Mouse (Mus musculus): ENCODE measurements around the gene Pde7b. TPM values are rescaled to one million over a fixed set of nuclear protein-coding genes. Genes with fewer than 3 reads are reported as not detected.
A peak's percentile ranks its signal among the peaks of the same experiment; 100 is the strongest.
"Not testable (repeated sequence)": the region's sequence is repeated elsewhere in the genome, so short reads cannot be mapped to it uniquely, and the experiment has no call there.

Gene Pde7b
- total RNA-seq, 1 experiment from 2014 or later: 19.0 TPM

DNA sequence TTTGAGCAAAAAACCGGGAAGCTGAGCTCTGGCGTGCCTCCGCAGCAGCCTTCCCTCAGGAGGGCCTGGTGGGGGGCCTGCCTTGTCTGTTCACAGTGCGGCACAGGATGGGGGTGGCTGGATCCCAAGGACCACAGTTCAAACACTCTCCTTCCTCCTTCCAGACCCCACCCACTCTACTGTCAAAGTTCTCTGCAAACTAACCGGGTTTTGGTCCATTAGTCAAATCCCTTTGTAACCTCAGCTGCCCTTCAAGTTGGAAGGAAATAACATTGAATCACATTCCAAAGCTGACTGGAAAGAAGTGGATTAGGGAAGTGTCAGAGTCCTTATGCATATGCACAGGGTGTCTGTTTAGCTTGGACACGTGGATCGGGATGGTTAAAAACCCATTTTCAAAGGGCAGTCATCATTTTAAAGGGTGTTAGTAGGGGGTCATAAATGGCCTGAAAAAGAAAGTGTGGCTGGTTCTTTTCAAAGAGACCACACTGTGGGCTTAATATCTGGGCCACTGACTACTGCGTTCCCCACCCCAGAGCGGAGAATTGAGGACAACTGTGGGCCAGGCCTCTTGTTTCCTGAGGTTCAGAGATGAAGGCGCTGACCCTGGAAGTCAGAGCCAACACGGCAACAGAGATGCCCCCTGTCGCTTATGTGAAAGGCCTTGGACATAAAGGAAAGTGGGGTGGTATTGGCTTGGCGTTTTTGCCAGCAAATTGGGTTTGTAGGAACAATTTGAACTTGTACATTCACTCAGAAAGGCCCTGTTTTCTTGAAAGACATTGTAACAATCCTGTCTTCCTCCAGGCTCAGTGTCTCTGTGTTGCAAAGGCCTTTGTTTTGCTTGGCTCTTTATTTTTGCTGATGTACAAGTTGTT, 175.8 kb downstream of the Pde7b start:
- peak; percentile 27 for DNase-seq

DNA sequence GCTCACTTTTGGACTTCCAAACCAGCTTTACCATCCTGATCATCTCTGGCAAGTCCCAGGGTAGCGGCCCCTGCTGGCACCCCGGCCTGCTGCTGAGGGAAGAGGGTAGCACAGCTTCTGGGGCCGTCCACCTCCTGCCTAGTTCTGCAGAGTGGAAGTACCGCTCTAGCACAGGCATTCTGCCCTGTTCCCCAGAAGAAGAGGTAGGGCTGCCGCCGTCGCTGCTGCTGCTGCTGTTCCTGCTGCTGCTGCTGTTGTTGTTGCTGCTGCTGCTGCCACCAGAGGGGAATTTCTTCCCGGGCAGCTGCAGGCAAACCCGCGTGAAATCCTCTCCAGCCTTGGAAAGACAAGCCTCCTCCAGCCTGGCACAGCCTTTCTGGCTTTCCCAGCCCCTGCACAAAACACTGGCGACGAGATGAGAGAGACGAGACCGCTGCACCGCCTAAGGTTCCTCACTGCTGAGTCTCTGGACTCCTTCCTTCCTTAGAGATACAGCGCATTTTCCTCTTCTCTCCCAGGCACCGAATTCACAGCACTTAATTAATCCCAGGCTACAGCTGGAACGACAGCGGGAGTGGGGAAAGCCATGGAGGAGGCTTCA, 176.8 kb downstream of the Pde7b start:
- peak; percentile 67 for DNase-seq

DNA sequence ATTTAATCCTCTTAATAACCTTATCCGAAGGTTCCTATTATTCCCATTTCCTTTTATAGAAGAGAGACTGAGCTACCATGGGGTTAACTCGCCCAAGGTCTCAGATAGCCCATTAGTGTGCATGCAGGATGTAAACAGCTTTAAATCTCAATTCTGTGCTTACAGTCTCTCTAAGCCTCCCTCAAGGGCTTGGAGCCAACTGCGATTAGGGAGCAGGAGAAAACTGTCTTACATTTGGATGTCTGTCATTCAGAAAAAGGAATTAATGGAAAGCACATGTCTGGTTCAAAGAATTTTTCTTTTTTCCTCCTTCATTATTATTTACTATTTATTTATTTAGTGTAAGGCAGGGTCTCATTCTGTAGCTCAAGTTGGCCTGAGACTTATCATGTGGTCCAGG, 181.8 kb downstream of the Pde7b start:
- no peak for DNase-seq

DNA sequence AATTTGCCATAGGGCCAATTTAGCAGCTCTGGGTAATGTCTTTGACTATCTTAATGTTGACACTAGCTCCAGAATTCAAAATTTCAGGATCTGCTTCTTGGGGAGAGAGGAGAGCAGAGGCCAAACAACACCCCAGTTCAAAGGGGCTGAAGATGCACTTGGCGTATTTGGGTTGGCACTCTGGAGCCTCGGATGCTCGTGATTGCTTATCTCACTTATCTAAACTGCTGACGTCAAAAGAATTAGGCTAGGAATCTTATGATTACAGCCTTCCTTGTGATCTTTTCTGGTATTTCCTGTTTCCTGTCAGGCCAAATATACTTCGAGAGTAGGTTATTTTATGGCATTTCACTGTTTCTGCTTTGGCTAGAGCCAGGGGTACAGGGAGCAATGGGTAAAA, 191.1 kb downstream of the Pde7b start:
- DNase-seq: no peak

DNA sequence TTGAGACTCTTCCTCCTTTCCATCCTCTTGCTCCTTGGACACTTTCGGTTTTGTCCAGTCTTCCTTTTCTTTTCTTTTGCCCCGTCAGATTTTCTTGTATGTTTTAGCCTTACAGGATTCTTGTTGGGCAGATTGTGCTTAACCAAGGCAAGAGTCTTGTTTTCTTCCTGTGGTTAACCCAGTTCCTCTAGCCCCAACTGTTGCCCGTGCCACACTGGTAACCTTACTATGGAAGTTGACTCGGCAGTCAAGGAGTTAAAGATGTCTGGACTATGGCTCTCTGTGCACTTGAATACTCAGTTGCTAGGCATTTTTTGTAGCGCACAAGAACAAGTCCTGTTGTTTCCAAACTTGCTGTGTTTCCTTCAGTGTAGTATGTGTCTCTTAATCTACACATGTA, 193.0 kb downstream of the Pde7b start:
- DNase-seq: no peak

DNA sequence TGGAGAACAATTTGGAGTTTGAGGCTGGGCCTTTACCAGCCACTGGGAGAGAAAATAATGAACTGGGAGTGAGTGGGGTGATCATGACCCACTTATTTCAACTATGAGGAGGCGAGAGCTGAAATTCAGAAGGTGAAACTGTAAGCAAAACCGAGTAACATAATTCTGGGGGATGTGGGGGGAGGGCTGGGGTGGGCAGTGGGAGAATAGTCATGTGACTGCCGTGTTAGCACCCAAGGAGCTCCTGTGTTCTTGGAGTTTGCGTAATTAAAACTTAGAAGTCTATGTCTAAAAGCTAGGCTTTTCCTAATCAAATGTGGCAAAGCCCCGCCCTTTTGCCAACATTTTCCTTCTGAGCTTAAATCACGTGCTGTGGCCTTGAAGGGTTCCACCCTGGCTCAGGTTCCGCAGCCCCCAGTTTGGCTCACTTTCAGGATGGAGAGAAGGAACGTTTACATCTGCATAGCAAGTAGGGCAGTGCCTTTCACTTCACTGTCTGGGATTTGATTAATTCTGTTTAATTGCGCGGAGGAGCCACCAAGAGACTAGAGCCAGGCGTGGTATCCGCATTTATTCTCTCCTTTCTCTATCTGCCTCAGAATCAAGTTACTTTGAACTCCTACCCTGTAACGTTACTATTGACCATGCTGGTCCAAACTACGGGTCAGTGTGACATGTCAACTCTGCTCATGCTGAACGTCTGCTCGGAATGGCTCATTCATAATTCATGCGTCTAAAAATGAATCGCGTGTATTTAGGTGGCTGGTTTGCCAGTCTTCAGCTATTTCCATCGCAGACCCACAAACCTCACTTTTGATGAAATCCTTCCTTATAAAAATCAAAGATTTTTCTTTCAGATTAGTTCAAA, 196.1 kb downstream of the Pde7b start:
- DNase-seq: no peak

DNA sequence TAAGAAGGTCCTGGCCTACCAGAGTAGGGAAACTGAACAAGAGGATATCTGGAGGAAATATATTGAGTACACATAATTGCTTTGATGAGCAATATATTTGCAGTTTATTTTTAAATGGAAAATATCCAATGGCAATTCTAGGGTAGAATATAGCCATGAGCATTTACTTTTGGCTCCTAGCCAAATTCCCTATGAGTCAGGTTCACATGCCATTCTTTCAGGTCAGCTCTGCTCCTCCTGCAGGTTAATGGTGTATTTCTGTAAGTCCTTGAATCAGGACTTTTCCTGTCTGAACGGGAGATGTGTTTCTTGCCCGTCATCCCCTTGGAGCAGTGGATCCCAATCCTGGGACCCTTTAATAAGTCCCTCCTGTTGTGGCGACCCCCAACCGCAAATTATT, 197.1 kb downstream of the Pde7b start:
- no peak for DNase-seq

DNA sequence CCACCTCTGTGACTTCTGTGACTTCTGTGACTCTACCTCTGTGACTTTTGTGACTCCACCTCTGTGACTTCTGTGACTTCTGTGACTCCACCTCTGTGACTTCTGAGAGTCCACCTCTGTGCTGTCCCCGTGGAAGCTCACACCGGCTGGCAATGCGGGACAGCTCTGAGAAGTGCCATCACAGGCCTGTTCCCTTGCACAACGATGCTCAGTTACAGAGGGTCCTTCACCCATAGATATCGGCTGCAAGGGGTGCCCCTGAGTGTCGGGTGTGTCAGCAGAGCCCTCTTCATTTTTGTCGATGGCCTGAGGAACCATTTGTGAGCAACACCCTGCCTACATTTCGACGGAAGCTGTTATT, 206.4 kb downstream of the Pde7b start:
- DNase-seq: no peak

DNA sequence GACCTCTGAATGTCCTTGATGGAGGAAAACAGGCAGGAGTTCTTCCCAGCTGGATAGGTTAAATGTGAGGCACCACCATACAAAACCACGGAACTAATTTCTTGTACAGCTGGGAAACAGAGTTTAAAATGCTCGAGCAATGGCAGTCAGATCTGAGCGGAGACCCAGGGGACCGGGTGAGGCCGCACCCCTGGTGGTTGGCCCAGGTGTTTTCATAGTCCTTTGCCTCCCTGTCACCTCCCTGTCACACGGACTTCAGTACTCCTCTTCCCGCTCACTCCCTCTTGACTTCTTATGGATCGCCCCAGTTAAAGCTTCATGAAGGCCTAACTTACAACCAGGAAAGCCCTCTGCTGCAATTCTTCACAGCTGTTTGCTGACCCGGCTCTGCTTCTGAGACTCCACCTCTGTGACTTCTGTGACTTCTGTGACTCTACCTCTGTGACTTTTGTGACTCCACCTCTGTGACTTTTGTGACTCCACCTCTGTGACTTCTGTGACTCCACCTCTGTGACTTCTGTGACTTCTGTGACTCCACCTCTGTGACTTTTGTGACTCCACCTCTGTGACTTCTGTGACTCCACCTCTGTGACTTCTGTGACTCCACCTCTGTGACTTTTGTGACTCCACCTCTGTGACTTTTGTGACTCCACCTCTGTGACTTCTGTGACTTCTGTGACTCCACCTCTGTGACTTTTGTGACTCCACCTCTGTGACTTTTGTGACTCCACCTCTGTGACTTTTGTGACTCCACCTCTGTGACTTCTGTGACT, 206.9 kb downstream of the Pde7b start:
- not testable (repeated sequence) for DNase-seq

DNA sequence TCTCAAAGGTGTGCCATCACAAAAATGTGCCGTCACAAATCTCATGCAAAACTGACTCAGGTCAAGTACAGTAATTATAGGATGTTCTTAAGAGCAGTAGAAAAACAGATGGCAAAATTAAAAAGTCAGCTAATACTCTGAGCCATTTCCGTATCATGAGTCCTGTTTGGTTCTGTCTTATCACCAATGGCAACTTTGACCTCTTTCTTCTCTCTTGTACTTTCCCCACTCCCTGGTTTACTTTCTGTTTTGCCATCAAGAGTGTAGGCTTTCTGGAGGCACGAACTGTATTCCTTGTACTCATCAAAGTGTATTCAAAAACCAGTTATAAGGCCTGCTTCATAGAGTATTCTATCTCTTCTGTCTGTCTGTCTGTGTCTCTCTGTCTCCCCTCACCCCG, 211.0 kb downstream of the Pde7b start:
- DNase-seq: no peak

DNA sequence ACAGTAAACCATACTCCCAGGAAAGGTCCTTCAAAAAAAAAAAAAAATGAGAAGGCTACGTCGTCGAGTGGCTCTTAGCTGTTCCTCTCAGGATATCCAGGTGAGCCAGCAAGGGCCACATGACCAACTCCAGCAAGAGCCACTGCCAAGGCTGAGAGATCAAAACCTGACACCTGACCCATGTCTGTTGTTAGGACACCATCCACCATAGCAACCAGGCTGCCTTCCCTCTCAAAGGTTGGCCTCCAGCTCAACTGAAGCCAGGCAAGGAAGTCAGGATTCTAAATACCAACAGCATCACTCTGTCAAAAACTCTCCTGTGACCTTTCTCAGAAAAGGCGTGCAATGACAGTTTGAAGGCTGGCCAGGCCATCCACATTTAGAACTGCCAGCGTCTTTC, 211.4 kb downstream of the Pde7b start:
- DNase-seq: no peak

DNA sequence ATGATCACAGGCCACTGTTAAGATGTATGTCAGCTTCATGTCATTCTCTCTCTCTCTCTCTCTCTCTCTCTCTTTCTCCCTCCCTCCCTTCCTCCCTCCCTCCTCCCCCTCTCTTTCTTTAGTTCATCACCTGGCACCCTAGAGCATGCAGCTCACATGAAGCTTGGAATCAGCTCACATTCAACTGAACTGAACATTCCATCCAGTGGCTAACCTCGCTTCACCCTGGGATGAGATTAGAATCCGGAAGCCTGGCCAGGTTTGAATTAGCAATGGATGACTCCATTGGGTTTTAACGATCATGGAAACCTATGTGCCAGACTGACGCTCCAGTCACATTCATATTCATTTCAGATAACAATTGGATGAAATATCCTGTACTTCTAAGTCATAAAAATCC, 215.1 kb downstream of the Pde7b start:
- no peak for DNase-seq

DNA sequence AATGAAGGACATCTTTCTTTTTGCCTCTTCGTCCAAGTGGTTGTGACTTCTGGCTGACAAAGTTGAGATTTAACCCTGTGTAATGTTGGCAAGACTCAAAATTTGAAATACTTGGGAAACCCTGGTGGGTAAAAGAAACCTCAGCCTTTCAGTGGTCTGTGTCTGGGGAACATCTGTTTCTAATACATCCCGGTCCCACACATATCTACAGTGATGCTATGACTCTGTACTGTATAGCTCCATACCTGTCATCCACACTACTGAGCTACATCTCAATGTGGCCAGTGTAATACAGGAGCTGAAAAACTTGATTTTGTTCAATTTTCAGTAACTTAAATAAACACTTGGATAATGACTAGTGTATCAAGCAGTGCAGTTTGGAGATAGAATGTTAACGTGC, 216.4 kb downstream of the Pde7b start:
- DNase-seq: no peak

DNA sequence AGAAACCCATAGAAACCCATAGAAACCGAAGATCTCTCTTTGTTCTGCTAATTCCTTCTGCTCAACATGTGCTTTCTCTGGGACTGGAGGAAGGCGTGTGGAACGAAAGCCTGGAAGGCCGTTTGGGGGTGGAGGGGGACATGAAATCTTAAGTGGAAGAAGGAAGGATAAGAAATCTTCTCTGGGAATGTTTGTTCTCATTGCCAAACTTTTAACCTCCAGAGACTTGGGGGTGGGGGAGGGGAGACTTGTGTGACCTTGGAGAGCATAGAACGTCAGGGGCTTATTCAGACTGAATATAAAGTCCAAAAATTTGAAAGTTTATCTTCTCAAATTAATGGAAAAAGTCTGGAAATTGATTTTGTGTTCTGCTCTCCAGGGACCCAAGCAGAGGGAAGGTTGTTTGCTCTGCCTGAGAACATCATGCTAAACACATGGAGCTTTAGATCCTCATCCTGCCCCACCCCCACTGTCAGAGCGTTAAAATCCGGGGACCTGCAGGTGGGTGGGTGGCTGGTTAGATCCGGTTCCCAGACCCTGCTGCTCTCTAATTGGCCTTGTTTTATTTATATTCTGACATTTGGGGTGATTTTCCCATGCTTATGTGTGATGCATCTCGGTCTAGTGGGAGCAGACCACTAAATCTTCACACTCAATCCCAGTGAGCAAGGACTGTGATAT, 217.0 kb downstream of the Pde7b start:
- peak; percentile 22 for DNase-seq

DNA sequence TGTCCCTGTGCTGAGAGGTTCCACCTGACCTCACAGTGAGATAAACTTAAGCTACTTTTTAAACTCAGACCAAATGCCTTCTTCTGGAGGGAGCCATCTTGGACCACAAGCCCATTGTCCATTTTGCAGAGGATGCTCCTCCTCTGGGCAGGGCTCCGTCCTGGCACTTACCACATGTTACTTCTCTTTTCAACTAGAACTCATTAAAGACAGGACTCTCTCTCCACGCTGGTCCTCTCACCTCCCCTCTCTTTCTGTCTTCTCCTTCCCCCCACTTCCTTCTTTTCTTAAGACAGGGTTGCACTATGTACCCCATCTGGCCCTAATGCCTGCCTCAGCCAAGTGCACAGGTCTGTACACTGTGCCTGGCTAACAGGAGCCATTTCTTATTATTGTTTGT, 217.8 kb downstream of the Pde7b start:
- DNase-seq: no peak

DNA sequence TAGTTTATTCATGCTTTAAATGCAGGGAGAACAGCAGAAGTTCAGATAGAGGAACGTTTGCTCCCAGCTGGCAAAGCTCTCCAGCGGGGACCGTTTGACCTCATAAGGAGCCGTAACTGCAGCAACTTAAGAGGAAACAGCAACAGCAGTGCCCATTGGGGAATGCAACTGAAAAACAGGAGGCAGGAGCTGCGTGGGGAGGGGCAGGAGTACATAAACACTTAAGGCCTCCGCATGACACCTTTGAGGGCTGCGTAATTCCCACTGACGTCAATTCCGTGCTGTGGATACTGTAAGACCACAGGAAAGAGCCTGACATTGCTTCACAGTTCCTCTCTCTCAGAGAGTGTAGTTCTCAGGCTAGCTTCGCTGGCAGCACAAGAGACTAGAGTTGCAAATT, 219.4 kb downstream of the Pde7b start:
- DNase-seq: peak; percentile 37

DNA sequence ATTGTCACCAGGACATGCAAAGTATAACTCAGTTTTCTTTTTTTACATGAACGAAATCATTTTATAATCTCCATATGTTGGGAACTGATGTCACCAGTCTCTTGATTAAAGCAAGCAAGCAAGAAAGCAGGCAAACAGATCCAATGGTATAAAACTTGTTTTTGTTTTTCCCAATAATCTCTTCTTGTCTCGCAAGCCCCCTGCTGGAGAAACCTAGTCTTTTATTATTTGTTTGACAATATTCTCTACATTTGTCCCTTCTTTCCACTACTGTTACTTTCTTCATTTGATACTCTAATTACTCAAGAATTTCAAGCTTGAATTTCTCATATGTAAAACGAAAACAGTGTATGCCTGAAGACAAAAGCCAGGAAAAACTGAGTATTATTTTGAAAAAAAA, 220.1 kb downstream of the Pde7b start:
- DNase-seq: no peak

DNA sequence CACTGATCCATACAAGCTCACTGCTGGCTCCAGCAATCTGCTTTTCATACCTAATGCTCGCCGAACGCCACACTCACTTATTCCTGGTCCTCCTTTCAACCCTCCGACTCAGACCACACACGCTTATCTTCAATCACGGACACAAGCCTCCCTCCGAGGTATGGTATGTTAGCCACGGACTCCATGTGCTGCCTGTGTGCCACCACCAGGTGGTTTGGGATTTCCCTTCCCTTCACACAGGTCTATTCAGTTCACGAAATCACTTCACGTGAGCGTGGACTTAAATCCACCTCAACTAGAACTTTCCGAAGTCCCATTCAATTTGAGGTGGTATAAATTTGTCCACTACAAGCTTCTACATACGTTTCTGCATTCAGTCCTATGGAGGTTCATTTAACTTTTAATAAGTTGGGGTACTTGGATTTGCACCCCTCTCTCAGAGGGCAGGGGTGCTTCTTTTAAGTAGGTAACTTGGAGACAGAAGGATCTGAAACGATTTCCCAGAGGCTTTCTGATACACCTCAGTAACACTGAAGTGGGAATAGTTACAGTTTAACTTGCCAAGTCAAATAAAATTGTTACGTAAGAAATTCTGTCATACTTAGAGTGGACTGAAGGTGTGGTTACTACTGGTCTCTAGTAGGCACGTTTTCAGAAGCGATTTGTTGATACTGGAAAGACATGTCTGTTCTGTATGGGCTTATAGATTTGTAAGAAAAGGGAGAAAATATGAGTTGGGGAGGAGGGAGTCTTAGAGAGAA, 221.4 kb downstream of the Pde7b start:
- DNase-seq: no peak

DNA sequence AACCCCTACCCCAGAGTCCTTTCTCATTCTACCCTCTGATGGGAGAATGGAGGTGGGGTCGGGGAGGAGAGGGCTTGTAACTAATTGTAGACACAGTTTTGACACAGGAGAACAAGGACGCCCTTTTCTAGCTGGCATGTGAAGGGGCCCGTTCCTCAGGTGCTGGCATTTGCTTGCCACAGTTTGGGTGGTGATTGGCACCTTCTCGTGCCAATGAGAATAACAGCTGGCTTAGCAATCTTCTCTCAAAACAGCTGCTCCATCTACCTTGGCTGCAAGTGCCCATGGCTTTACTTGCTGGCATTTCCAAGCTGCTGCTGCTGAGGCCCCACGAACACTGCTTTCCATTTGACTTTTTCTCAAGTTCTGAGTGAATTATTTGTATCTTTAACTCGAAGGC, 223.7 kb downstream of the Pde7b start:
- DNase-seq: no peak

DNA sequence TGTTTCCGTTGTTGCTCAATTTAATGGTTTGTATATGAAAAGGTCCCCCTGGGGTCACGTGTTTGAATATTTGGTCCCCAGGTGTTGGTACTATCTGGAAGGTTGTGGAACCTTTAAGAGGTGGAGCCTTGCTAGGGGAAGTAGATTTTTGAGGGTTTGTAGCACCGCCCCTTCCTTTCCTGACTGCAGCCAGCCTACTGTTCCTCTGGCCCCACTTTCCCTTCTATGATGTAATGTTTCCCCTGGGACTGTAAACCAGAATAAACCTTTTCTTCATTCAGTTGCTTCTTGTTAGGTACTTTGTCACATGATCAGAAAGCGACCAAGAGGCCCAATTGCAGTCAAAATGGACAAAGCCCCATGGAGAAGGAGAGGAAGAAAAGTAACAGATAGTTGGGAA, 229.8 kb downstream of the Pde7b start:
- no peak for DNase-seq

All from adrenal gland, postnatal 14 days (tissue).